Mouse (Mus musculus): ENCODE measurements around the gene Hfe.
"Not testable (repeated sequence)": the region's sequence is repeated elsewhere in the genome, so short reads cannot be mapped to it uniquely, and the experiment has no call there.

The Hfe gene

GRCm38 (mm10) chr13:23708041-23708440 lies 2.6 kb downstream of the Hfe start:
- no peak for DNase-seq

DNA sequence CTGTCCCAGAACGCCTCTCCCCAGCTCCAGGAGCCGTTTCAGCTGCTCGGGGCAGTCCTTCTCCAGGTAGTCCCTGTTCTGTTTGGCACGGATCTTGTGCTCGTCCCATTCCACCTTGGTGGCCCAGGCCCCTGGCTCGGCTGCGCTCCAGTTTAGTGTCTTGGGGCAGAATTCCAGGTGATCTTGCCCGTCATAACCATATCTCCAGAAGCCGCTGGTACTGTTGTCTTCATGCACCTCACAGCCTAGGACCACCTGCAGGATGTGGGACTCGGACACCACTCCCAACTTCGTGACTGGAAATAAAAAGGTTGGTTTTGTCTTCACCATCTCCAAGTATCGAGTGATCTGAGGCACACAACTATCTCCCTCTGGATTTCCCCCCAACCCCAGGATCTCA lies 3.9 kb downstream of the Hfe start:
- DNase-seq: no peak

- DNase-seq: no peak
These were observed 4.8 kb downstream of the Hfe start for GRCm38 (mm10) chr13:23705751-23706356.

DNA sequence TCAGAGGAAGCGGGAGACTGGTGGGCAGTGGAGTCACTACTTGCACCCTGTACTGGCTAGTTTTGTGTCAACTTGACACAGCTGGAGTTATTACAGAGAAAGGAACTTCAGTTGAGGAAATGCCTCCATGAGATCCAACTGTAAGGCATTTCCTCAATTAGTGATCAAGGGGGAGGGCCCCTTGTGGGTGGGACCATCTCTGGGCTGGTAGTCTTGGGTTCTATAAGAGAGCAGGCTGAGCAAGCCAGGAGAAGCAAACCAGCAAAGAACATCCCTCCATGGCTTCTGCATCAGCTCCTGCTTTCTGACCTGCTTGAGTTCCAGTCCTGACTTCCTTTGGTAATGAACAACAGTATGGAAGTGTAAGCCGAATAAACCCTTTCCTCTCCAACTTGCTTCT lies 7.9 kb downstream of the Hfe start:
- not testable (repeated sequence) for DNase-seq

GRCm38 (mm10) chr13:23702220-23702619 lies 8.4 kb downstream of the Hfe start:
- no peak for DNase-seq

DNA sequence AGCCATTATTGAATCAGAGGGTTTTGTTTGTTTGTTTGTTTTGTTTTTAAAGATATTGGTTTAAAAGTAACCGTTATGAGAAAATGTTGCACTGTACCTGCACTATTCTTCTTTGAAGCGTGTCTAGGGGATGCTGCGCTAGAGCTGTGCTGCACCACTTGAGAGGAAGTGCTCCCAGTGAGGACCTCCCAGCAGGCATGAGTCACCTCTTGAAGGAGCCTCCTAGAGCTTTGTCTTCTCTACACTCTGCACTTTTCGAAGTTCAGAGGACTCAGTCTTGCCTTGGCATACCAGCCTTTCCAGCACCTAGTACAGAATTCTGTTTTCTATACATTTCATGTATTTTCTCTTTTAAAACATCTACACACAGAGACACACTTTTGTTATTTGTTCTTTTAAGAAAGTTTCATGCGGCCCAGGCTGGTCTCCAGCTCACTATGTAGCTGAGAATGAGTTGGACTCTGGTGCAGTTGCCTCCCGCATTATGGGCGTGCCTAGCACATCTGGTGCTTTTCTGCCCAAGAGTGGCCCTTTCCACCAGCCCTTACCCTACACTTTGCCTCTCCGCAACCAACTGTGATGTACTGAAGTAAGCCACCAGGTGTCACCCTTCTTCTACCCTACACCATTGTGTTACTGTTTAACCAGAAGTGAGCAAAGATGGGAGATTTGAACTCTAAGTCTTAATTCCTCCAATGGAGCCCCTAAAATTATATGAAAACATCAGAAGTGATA lies 9.7 kb downstream of the Hfe start:
- peak; percentile 55 to 67 for DNase-seq

DNA sequence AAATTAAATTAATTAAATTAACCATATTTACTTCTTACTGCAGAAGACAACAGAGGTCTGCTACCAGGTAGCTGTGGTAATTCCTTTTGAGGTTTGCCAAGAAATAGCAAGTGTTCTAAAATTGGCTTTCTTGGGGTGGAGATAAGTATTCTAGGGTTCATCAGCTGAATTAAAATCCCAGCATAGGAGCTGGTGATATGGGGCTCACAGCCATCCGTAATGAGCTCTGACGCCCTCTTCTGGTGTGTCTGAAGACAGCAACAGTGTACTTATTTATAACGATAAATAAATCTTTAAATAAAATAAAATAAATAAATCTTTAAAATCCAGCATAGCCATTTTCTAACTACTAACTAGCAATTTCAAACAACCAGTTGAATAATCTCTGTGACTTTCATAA lies 10.9 kb downstream of the Hfe start:
- no peak for DNase-seq

GRCm38 (mm10) chr13:23698996-23699395 lies 11.7 kb downstream of the Hfe start:
- no peak for DNase-seq

DNA sequence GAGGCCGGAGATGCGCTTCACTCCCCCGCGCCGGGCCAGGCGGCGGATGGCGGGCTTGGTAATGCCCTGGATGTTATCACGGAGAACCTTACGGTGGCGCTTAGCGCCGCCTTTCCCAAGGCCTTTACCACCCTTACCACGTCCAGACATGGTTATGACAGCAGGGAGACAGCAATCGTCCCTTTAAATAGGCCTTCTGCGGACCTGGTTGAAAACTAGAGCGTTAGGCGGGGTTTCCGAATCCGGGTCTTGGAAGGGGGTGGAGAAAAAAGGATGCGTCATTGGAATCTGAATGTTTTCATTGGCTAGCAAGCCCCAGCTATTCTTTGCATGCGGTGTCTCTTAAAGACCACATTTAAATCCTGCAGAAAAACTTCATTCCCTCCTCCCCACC lies 12.4 kb downstream of the Hfe start, which contains the start of gene Hist1h4c:
Gene Hist1h4c, minus strand, starts transcription at position 155 of the 394 bp plus-strand sequence.
- peak; percentile 96 to 100 for DNase-seq

DNA sequence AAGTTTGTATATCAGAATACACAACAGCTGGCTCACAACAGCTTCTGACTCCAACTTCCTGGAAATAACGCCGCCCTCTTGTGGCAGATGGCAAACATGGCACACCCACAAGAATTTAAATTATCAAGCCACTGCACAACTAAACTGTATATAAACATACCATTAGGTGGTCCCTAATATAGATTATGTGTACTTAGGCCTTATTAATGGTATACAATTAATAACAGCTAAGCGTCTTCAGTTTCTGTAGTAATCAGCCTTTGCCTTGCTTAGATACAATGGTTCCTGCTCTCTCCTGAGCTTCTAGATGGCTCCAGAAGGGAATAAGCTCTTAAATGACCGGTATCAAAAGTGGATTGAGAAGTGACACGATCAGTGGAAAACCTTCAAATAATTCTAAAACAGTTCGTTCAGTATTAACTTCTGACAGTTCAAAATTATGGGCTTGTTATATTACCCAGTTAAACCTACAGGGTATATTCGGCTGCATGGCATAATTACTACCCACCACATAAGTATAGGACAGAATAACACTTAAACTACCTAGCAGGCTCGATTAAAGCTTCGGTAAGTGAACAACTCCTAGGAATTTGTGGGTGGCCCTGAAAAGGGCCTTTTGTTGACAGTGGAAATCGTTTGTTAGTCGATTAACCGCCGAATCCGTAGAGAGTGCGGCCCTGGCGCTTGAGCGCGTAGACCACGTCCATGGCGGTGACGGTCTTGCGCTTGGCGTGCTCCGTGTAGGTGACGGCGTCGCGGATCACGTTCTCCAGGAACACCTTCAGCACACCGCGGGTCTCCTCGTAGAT lies 13.0 kb downstream of the Hfe start:
- no peak for DNase-seq

DNA sequence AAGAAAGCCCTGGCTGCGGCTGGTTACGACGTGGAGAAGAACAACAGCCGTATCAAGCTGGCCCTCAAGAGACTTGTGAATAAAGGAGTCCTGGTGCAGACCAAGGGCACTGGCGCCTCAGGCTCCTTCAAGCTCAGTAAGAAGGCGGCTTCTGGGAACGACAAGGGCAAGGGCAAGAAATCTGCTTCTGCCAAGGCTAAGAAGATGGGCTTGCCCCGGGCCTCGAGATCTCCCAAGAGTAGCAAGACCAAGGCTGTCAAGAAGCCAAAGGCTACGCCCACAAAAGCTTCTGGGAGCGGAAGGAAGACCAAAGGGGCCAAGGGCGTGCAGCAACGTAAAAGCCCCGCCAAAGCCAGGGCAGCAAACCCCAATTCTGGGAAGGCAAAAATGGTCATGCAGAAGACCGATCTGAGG lies 14.6 kb downstream of the Hfe start:
- DNase-seq: no peak

- no peak for DNase-seq
These were observed 15.1 kb downstream of the Hfe start, which contains the start of gene Hist1h1t for GRCm38 (mm10) chr13:23695514-23695913. Gene Hist1h1t, plus strand, starts transcription at chr13:23695814.

DNA sequence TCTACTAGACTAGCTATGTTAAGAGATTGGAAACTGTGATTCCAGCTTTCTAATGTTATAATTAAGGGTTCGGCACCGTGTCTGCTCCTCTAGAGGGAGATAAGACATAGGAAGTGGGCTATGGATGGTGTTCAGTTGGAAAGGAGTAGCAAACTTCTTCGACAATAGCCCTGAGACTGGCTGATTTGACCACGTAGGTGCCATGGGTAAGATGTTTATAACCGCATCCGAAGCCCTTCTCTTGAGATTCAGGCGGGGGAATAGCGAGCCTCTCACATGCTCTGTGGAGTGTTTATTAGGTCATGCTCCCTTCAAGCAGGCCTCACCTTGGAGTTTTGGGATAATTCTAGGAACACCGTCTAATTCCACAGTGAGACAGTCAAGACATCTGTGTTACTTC lies 15.7 kb downstream of the Hfe start:
- no peak for DNase-seq

- DNase-seq: no peak
These were observed 16.7 kb downstream of the Hfe start for GRCm38 (mm10) chr13:23693856-23694440.

DNA sequence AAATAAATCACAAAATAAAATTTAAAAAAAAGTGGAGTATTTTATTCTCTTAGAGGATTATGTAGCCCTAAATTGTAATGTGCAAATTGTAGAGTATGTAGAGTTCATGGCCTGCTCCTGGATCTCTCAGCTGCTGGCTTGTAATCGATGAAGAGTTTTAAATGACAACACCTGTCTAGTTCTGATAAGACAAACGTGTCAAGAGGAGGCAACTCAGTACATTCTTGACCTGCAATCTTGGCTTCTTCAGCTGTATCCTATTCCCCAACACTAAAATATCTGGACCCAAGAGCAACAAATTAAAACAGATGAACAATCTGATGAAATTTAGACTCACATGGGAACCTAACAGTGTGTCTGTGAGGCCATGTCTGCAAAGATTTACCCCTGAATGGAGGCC lies 21.2 kb downstream of the Hfe start:
- no peak for DNase-seq

DNA sequence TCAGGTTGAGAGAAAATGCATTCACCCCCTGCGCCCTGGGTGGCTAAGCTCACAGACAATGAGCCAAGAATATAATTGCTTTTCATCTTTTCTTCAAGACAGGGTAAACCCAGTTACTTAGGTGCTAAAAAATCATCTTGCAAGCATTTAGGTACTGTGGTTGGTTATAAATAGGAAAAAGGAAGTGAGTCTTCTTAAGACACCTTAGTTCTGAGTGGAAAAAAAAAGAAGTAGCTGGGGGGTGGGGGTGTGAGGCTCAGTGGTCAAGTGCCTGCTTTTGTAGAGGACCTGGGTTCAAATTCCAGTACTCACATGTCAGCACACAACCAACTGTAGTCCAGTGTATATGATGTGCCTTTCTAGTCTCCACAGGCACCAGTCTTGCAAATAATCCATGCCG lies 21.7 kb downstream of the Hfe start:
- no peak for DNase-seq

- no peak for DNase-seq
These were observed 22.7 kb downstream of the Hfe start for GRCm38 (mm10) chr13:23687907-23688306.

DNA sequence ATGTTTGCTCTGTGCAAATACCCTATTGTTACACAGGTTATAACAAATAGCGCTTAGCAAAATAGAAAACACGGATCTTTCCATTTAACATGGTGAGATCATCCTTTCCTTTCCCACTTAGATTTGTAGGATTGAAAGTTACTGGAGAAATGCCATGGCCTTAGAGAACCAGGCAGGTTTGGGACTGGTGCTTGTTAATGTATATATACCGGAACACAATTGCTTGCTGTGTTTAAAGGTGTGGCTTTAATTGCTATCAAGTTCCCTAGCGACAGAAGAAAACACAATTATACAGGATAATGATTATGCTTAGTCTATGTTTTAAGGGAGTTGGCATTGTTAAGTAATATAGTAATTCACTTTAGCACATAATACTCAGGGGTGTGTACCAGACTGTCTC lies 23.5 kb downstream of the Hfe start:
- DNase-seq: no peak

GRCm38 (mm10) chr13:23685966-23686365 lies 24.7 kb downstream of the Hfe start:
- no peak for DNase-seq

GRCm38 (mm10) chr13:23685121-23685861 lies 25.4 kb downstream of the Hfe start:
- DNase-seq: no peak

GRCm38 (mm10) chr13:23684295-23684945 lies 26.2 kb downstream of the Hfe start:
- DNase-seq: peak; percentile 13 to 31

GRCm38 (mm10) chr13:23683755-23684281 lies 26.8 kb downstream of the Hfe start, which contains the start of the genes Hist1h2ac and Hist1h2bc:
Gene Hist1h2ac, minus strand, starts transcription at chr13:23683948.
Gene Hist1h2bc, plus strand, starts transcription at chr13:23684199.
- peak; percentile 64 to 82 for DNase-seq

All from cerebellum, postnatal 36 days (tissue).